Mouse (Mus musculus) left cerebral cortex, postnatal 14 days (tissue): ENCODE results near the gene Evi5l. TPM values are rescaled to one million over a fixed set of nuclear protein-coding genes. Genes with fewer than 3 reads are reported as not detected.

Experiments used
- DNase-seq, 2 experiments: peaks; one replicate each; pipeline ENCODE4 v3.0.0; 2021 to 2022; ENCODE audit warnings: low spot score in 2 of 2, mixed read lengths in 1 of 2
- intact Hi-C: fragments of 180-260 bp; cut with DNase I; formaldehyde crosslinking; loops from one replicate; pipeline ENCODE4 v1.15.1; 2025
- total RNA-seq, 2 experiments: library from RNA; stranded (reverse); gene quantifications; 2 replicates each; pipeline ENCODE4 v1.2.3; 2021

Gene Evi5l
- total RNA-seq, 2 experiments from 2014 or later = 111 to 115 TPM

GRCm38 (mm10) chr8:4256911-4257310 lies 90.5 kb downstream of the Evi5l start:
- peak; percentile 87 to 95 for DNase-seq
- intact Hi-C loops = no loop called here

GRCm38 (mm10) chr8:4257350-4257749 lies 91.0 kb downstream of the Evi5l start:
- intact Hi-C loops = no loop called here
- no peak for DNase-seq

- intact Hi-C loops = loop anchor here (2.0 kb wide), 1 partner anchor 19 kb away; the partner anchor contains the start of genes Gm49320 and Map2k7
These were observed 91.9 kb downstream of the Evi5l start for GRCm38 (mm10) chr8:4258233-4258632.

GRCm38 (mm10) chr8:4258678-4259077 lies 92.3 kb downstream of the Evi5l start:
- intact Hi-C loops = loop anchor here (2.0 kb wide), 1 partner anchor 20 kb away; the partner anchor contains the start of genes Gm49320 and Map2k7
- peak; percentile 56 to 58 for DNase-seq

More at GRCm38 (mm10) chr8:4258233-4258632, 91.9 kb downstream of the Evi5l start:
- peak; percentile 86 to 88 for DNase-seq

GRCm38 (mm10) chr8:4259125-4259804 lies 92.9 kb downstream of the Evi5l start, which contains the start of gene Ctxn1:
TSS of gene Ctxn1 (minus strand) at chr8:4259274.
- DNase-seq = peak; percentile 90 to 93
- intact Hi-C loops = loop anchor here (2.0 kb wide), 1 partner anchor 20 kb away; the partner anchor contains the start of genes Gm49320 and Map2k7

- no peak for DNase-seq
- intact Hi-C loops = loop anchor here (2.0 kb wide), 1 partner anchor 21 kb away; the partner anchor contains the start of genes Gm49320 and Map2k7
These were observed 93.4 kb downstream of the Evi5l start for GRCm38 (mm10) chr8:4259805-4260170.

Other genes starting within 250 kb of the Evi5l start
- gene Cd209b, start 239.7 kb upstream of the Evi5l start, total RNA-seq = under 1 TPM; 0.24 to 0.74 TPM
- under 1 TPM in 1 of 2 experiments, not detected in 1; 0.31 TPM for gene Cd209c, start 211.8 kb upstream of the Evi5l start, total RNA-seq
- gene Cd209f, start 60.7 kb upstream of the Evi5l start, total RNA-seq = under 1 TPM; 0.35 to 0.53 TPM
- not detected for gene Cd209g, start 32.5 kb upstream of the Evi5l start, total RNA-seq
- 10 to 100 TPM; 42.8 to 47.5 TPM for gene Prr36, start 50.9 kb downstream of the Evi5l start, total RNA-seq
- gene Lrrc8e, start 60.3 kb downstream of the Evi5l start, total RNA-seq = not detected
- 10 to 100 TPM; 80.8 to 82.5 TPM for gene Map2k7, start 72.2 kb downstream of the Evi5l start, total RNA-seq
- gene Gm49320, start 72.3 kb downstream of the Evi5l start, total RNA-seq = not detected
- gene Tgfbr3l, start 81.6 kb downstream of the Evi5l start, total RNA-seq = 1 to 10 TPM; 5.6 to 9.0 TPM
- 10 to 100 TPM; 28.8 to 31.1 TPM for gene Snapc2, start 86.5 kb downstream of the Evi5l start, total RNA-seq
- gene Ctxn1, start 92.7 kb downstream of the Evi5l start, total RNA-seq = 100 to 1,000 TPM; 590 to 595 TPM
- 10 to 100 TPM; 59.4 to 65.0 TPM for gene Timm44, start 109.3 kb downstream of the Evi5l start, total RNA-seq
- gene Ccl25, start 158.6 kb downstream of the Evi5l start, total RNA-seq = 10 to 100 TPM; 20.9 to 26.6 TPM
- gene Elavl1, start 158.8 kb downstream of the Evi5l start, total RNA-seq = 10 to 100 TPM; 72.2 to 72.5 TPM